Mouse (Mus musculus) testis, adult 2 months (tissue): ENCODE results near the gene Map2.

Experiments used
- CTCF ChIP-seq: fragments of 200-500 bp; IDR thresholded peaks from 2 replicates; pipeline ENCODE4 v1.5.1; 2012; ENCODE audit warnings: low read depth, mild to moderate bottlenecking, inconsistent platforms, low read length, moderate library complexity; ENCODE audit not compliant: control insufficient read depth, insufficient read depth, insufficient replicate concordance
- POLR2A ChIP-seq: fragments of 200-500 bp; IDR thresholded peaks from 2 replicates; pipeline ENCODE4 v1.6.1; 2012; ENCODE audit warnings: low read depth, mild to moderate bottlenecking, inconsistent platforms, low read length, moderate library complexity; ENCODE audit not compliant: control insufficient read depth

DNA sequence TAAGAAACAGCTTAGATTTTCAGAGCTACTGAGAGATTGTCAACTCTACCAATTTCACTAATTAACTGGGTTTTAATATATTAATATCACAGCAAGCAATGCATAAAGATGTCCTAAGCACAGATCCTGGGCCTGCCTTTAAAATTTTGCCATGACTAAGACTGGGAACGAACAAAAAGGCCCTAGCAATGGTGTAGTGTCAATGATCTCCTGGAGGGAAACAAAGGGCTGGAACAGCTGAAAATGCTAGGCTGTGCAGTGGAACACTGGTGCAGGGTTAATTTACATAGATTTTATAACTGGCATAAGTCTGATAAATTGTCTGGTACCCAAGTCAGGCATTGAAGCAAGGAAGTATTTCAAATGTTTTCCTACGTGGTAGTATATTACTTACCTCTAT lies 220.8 kb downstream of the Map2 start:
- TF ChIP-seq CTCF (no peak), POLR2A (no peak)
